Mouse (Mus musculus) cerebellum, postnatal 36 days (tissue): ENCODE data around the gene 2310039H08Rik.

Experiments
- DNase-seq, 2 experiments: peaks; one replicate each; pipeline ENCODE4 v3.0.0; 2021 to 2022; ENCODE audit warnings: mixed read lengths in 2 of 2

Gene 2310039H08Rik

GRCm38 (mm10) chr17:46810672-46811071 lies 38.2 kb downstream of the 2310039H08Rik start:
- DNase-seq, result no peak

GRCm38 (mm10) chr17:46812442-46812841 lies 40.0 kb downstream of the 2310039H08Rik start:
- DNase-seq, result no peak

- no peak for DNase-seq
These were observed 41.2 kb downstream of the 2310039H08Rik start for GRCm38 (mm10) chr17:46813637-46814036.

- no peak for DNase-seq
These were observed 42.1 kb downstream of the 2310039H08Rik start for GRCm38 (mm10) chr17:46814497-46814896.

GRCm38 (mm10) chr17:46816306-46816705 lies 43.9 kb downstream of the 2310039H08Rik start:
- no peak for DNase-seq

GRCm38 (mm10) chr17:46817734-46818158 lies 45.3 kb downstream of the 2310039H08Rik start:
- no peak for DNase-seq

GRCm38 (mm10) chr17:46820628-46821027 lies 48.2 kb downstream of the 2310039H08Rik start:
- DNase-seq, result peak in 1 of 2 experiments; percentile 44
